Mouse (Mus musculus) thymus, postnatal 36 days (tissue): ENCODE measurements at regions not wholly inside any gene's neighbourhood (a gene's known extent, or its start where the extent isn't known, plus 50 kb on each side); places are given as distances from the start of the nearest gene placed in this dataset.
A peak's percentile ranks its signal among the peaks of the same experiment; 100 is the strongest.

Experiments used
- DNase-seq, 2 experiments: peaks; one replicate each; pipeline ENCODE4 v3.0.0; 2022; ENCODE audit warnings: mixed read lengths in 2 of 2

GRCm38 (mm10) chr1:92340644-92341043 lies 133.0 kb downstream of the Ndufa10 start:
- DNase-seq: no peak

GRCm38 (mm10) chr1:92338589-92338988 lies 135.1 kb downstream of the Ndufa10 start:
- no peak for DNase-seq

GRCm38 (mm10) chr1:92337450-92337849 lies 136.2 kb downstream of the Ndufa10 start:
- DNase-seq: no peak

- DNase-seq: no peak
These were observed 136.7 kb upstream of the Hdac4 start for GRCm38 (mm10) chr1:92332248-92332584.

GRCm38 (mm10) chr1:92331559-92332247 lies 136.2 kb upstream of the Hdac4 start:
- no peak for DNase-seq

GRCm38 (mm10) chr1:92330181-92330580 lies 134.7 kb upstream of the Hdac4 start:
- no peak for DNase-seq

GRCm38 (mm10) chr1:92329491-92329890 lies 134.0 kb upstream of the Hdac4 start:
- no peak for DNase-seq

- DNase-seq: no peak
These were observed 131.6 kb upstream of the Hdac4 start for GRCm38 (mm10) chr1:92327141-92327540.

- no peak for DNase-seq
These were observed 129.8 kb upstream of the Hdac4 start for GRCm38 (mm10) chr1:92325281-92325680.

- no peak for DNase-seq
These were observed 128.8 kb upstream of the Hdac4 start for GRCm38 (mm10) chr1:92324091-92324950.

GRCm38 (mm10) chr1:92317131-92317530 lies 121.6 kb upstream of the Hdac4 start:
- DNase-seq: no peak

- DNase-seq: no peak
These were observed 120.8 kb upstream of the Hdac4 start for GRCm38 (mm10) chr1:92316191-92316723.

- no peak for DNase-seq
These were observed 117.6 kb upstream of the Hdac4 start for GRCm38 (mm10) chr1:92313001-92313597.

- no peak for DNase-seq
These were observed 114.4 kb upstream of the Hdac4 start for GRCm38 (mm10) chr1:92309883-92310282.

GRCm38 (mm10) chr1:92309381-92309780 lies 113.9 kb upstream of the Hdac4 start:
- no peak for DNase-seq

- DNase-seq: no peak
These were observed 113.0 kb upstream of the Hdac4 start for GRCm38 (mm10) chr1:92308537-92308936.

- no peak for DNase-seq
These were observed 110.5 kb upstream of the Hdac4 start for GRCm38 (mm10) chr1:92306042-92306441.

- DNase-seq: peak; percentile 37 to 50
These were observed 103.5 kb upstream of the Hdac4 start for GRCm38 (mm10) chr1:92299041-92299440.

GRCm38 (mm10) chr1:92292681-92293380 lies 97.3 kb upstream of the Hdac4 start:
- DNase-seq: no peak

- no peak for DNase-seq
These were observed 91.5 kb upstream of the Hdac4 start for GRCm38 (mm10) chr1:92286966-92287342.

GRCm38 (mm10) chr1:92286013-92286965 lies 90.8 kb upstream of the Hdac4 start:
- no peak for DNase-seq

GRCm38 (mm10) chr1:92284155-92284554 lies 88.7 kb upstream of the Hdac4 start:
- peak; percentile 21 to 65 for DNase-seq
